Mouse (Mus musculus) fat pad, adult 2 months (tissue): ENCODE measurements at regions not wholly inside any gene's neighbourhood (a gene's known extent, or its start where the extent isn't known, plus 50 kb on each side); places are given as distances from the start of the nearest gene placed in this dataset.

Experiments
- DNase-seq: peaks from one replicate; pipeline ENCODE4 v3.0.0-alpha.2; 2011; ENCODE audit warnings: low read depth, low spot score; ENCODE audit errors: extremely low read depth

DNA sequence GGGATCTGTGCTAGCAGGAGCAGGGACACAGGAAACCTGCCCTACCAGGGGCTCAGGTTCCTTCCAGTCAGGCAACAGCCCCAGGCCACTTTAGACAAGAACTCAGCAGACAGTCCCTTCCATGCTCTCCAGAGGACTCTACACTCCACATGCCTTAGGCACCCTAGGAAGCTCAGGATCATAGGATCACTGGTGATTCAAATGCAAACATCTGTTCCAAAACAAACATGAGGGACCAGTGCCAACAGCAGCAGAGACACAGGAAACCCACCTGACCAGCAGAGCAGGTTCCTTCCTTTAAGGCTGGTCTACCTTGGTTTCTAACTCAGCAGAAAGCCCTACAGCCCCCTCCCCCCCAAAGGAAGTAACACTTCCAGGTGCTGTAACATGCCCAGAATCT, 236.5 kb upstream of the Actrt1 start:
- DNase-seq = peak; percentile 61
